Mouse (Mus musculus) intestine, embryonic 14.5 days (tissue): ENCODE results near the gene Timeless. TPM values are rescaled to one million over a fixed set of nuclear protein-coding genes. Genes with fewer than 3 reads are reported as not detected.
"Not testable (repeated sequence)": the region's sequence is repeated elsewhere in the genome, so short reads cannot be mapped to it uniquely, and the experiment has no call there.

ENCODE experiments used
- ATAC-seq: fragments of 200-750 bp; cut with Nextera tagmentation; replicated peaks from 2 replicates; pipeline ENCODE4 v1.8.0; 2017; ENCODE audit warnings: low read depth, moderate number of reproducible peaks, moderate TSS enrichment, moderate library complexity; ENCODE audit not compliant: low FRiP score, low TSS enrichment
- DNase-seq: peaks from one replicate; pipeline ENCODE4 v3.0.0-alpha.2; 2018; ENCODE audit warnings: low spot score
- H3K27ac ChIP-seq: fragments of 300-500 bp; sonication (generic); 2 replicates; pipeline ENCODE4 v1.5.1; 2014; ENCODE audit warnings: low read depth, mild to moderate bottlenecking, control low read depth
- H3K27me3 ChIP-seq: fragments of 300-500 bp; sonication (generic); replicated peaks from 2 replicates; pipeline ENCODE4 v1.6.1; 2014; ENCODE audit warnings: low read length, control low read depth; ENCODE audit not compliant: control insufficient read depth, insufficient read depth
- H3K36me3 ChIP-seq: fragments of 300-500 bp; sonication (generic); 2 replicates; pipeline ENCODE4 v1.6.1; 2014; ENCODE audit warnings: low read length, control low read depth; ENCODE audit not compliant: control insufficient read depth, insufficient read depth
- H3K4me1 ChIP-seq: fragments of 300-500 bp; sonication (generic); replicated peaks from 2 replicates; pipeline ENCODE4 v1.6.1; 2014; ENCODE audit warnings: low read length, control low read depth, mixed read lengths; ENCODE audit not compliant: control insufficient read depth, insufficient read depth
- H3K4me2 ChIP-seq: fragments of 300-500 bp; sonication (generic); 2 replicates; pipeline ENCODE4 v1.6.1; 2014; ENCODE audit warnings: low read length
- H3K4me3 ChIP-seq: fragments of 300-500 bp; sonication (generic); 2 replicates; pipeline ENCODE4 v1.5.1; 2014; ENCODE audit warnings: low read depth, low read length, control low read depth, mixed read lengths
- H3K9ac ChIP-seq: fragments of 300-500 bp; sonication (generic); 2 replicates; pipeline ENCODE4 v1.6.1; 2014; ENCODE audit warnings: mild to moderate bottlenecking, low read length
- H3K9me3 ChIP-seq: fragments of 300-500 bp; sonication (generic); 2 replicates; pipeline ENCODE4 v1.6.1; 2016; ENCODE audit warnings: low read length, control low read depth; ENCODE audit not compliant: control insufficient read depth
- WGBS: fragments of 180-500 bp; shearing (Covaris S2); extraction: QIAGEN DNeasy Blood & Tissue Kit; methylation state at CpG from one replicate; pipeline ENCODE4 v1.1.7; 2014; 5-methylcytosine and 5-hydroxymethylcytosine counted together
- polyA plus RNA-seq: library from polyadenylated mRNA; unstranded; fragments of >200 nt; fragmentation: Nextera tagmentation; extraction: Ambion mirVana; gene quantifications from 2 replicates; pipeline ENCODE4 v1.2.1, GENCODE M21; 2014

Timeless gene
- polyA plus RNA-seq, 1 experiment from 2014 or later: 59.5 TPM

DNA sequence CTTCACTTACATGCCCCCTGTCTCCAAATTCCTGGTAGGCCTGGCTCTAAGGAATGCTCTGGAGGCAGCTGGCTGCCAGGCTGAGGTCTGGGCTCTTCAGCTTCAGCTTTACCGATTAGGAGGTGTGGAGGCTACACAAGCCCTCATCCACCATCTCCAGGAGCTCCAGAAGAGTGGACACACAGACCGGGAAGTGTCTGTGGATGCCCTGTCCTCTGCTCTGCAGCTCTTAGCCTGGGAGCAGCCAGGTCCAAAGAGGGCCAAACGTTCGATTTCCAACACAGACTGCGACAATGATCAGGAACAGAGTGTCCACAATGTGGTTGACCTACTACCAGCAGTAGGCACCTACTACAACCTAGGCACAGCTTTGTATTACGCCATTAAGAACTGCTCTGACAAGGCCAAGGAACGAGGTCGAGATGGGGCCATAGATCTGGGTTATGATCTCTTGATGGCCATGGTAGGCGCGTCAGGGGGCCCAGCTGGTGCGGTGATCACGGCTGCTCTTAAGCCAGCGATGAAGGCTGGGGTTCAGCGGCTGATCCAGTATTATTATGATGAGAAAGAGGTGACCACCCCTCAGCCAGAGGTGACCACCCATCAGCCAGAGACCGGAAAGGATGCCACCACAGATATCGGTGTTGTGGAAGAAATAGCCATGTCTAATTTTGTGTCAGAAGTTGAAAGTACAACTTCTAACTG is 37.5 kb downstream of the Timeless start:
- Histone ChIP-seq H3K9ac (no peak overlapping the region), H3K27me3 (no peaks in the 10 kb centered on the region), H3K27ac (no peak overlapping the region), H3K4me2 (peak overlapping the region; percentile 79), H3K4me1 (no peaks in the 10 kb centered on the region; the same call in 1 of the 2 replicates), H3K4me3 (peak overlapping the region; percentile 78), H3K9me3 (no peaks in the 10 kb centered on the region), H3K36me3 (no peaks in the 10 kb centered on the region)
- DNase-seq: no peak
- WGBS: 91% methylated on average over 16 of the region's 16 CpGs
- ATAC-seq: no peak

DNA sequence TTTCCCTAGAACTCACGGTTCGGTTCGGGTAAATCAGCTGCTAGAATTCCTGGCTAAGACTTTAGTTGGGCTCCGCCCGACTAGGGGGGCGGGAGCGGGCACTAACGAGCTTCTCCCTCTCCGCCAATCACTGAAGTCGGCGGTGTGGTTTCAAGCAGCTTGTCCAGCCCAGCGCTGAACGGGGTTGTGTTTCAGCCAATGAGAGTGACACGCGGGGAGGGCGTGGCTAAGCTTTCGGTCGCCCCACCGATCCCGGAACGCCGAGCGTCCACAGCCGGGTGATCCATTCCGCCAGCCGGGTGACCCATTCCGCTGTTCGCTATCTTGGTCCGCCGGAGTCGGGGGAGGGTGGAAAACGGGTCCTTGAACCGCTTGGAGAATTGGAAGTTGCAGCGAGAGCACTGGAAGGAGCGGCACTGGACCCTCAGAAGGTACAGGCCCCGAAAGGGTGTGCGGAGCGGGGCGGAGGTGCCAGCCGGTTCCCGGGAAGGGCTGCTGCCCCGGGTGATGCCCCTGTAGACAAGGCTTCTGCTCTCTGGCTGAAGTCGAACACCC is 38.5 kb downstream of the Timeless start, which contains the start of gene Stat2:
TSS of gene Stat2 (plus strand) at position 273 of the 555 bp plus-strand sequence.
- DNase-seq: peak; percentile 96
- Histone ChIP-seq H3K27me3 (no peaks in the 10 kb centered on the region), H3K9ac (peak within 1 kb of the TSS; percentile 64), H3K27ac (peak within 1 kb of the TSS; percentile 74), H3K9me3 (no peaks in the 10 kb centered on the region), H3K4me2 (peak within 1 kb of the TSS; percentile 79), H3K4me3 (peak within 1 kb of the TSS; percentile 78), H3K4me1 (no peaks in the 10 kb centered on the region; the same call in 1 of the 2 replicates), H3K36me3 (no peaks in the 10 kb centered on the region)
- under 1% methylated on average over 43 of the region's 43 CpGs for WGBS
- peak; percentile 100 for ATAC-seq

DNA sequence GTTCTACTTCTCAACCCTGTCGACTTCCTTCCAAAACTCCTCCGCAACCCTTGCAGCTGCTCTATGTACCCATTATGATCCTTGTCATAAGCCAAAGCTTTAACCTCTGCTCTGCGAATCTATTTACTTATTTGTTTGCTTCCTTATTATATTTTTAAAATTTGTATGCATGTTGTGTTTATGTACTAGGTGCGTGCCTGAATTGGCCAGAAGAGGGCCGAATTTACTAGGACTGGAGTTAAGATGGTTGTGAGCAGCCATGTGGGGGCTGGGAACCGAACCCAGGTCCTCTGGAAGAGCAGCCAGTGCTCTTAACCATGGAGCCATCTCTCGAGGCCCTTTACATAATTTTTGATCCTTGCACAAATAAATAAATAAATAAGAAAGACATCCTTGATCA is 39.0 kb downstream of the Timeless start:
- Histone ChIP-seq H3K4me2 (peak overlapping the region; percentile 79), H3K9me3 (no peaks in the 10 kb centered on the region), H3K4me1 (no peaks in the 10 kb centered on the region; the same call in 1 of the 2 replicates), H3K4me3 (peak overlapping the region; percentile 78), H3K36me3 (no peaks in the 10 kb centered on the region), H3K9ac (peak overlapping the region; percentile 64), H3K27me3 (no peaks in the 10 kb centered on the region), H3K27ac (peak overlapping the region; percentile 74)
- no peak for DNase-seq
- no peak for ATAC-seq
- 45% methylated on average over 7 of the region's 7 CpGs for WGBS

- H3K27ac ChIP-seq: no peak overlapping the region
- H3K27me3 ChIP-seq: no peaks in the 10 kb centered on the region
- H3K36me3 ChIP-seq: peaks cover 3% of the 10 kb centered on the region; the same call in 1 of the 2 replicates
- DNase-seq (no peak), ATAC-seq (no peak)
- H3K9me3 ChIP-seq: no peaks in the 10 kb centered on the region
- no peaks in the 10 kb centered on the region; the same call in 1 of the 2 replicates for H3K4me1 ChIP-seq
- no peak overlapping the region for H3K4me3 ChIP-seq
- 60% methylated on average over 2 of the region's 2 CpGs for WGBS
- no peak overlapping the region for H3K4me2 ChIP-seq
- no peak overlapping the region for H3K9ac ChIP-seq
Observed at GRCm38 (mm10) chr10:128271883-128272282, 40.0 kb downstream of the Timeless start.

GRCm38 (mm10) chr10:128272819-128273439 is 41.1 kb downstream of the Timeless start:
- 90% methylated on average over 4 of the region's 7 CpGs for WGBS
- not testable (repeated sequence) for H3K27me3 ChIP-seq, H3K36me3 ChIP-seq, H3K4me1 ChIP-seq, H3K4me3 ChIP-seq, H3K4me2 ChIP-seq, H3K27ac ChIP-seq, H3K9ac ChIP-seq, ATAC-seq, DNase-seq, H3K9me3 ChIP-seq

DNA sequence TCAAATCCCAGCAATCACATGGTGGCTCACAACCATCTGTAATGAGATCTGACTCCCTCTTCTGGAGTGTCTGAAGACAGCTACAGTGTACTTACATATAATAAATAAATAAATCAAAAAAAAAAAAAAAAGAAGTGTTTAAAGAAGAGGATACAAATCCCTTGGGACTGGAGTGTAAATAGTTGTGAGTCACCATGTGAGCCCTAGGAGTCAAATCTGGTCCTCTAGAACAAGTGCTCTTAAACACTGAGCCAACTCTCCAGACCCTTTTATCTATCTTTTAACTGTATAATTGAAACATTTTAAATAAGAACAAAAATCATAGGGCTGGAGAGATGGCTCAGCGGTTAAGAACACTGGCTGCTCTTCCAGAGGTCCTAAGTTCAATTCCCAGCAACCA is 43.5 kb downstream of the Timeless start:
- H3K36me3 ChIP-seq: peaks cover 17% of the 10 kb centered on the region
- not testable (repeated sequence) for H3K27ac ChIP-seq, ATAC-seq, DNase-seq, H3K4me3 ChIP-seq, H3K9ac ChIP-seq, H3K27me3 ChIP-seq, H3K4me1 ChIP-seq, H3K9me3 ChIP-seq, H3K4me2 ChIP-seq
- WGBS: 100% methylated on average over 1 of the region's 1 CpGs

- no peak overlapping the region for H3K27ac ChIP-seq
- WGBS: 65% methylated on average over 6 of the region's 6 CpGs
- no peak overlapping the region for H3K9ac ChIP-seq
- DNase-seq (no peak), ATAC-seq (no peak)
- no peaks in the 10 kb centered on the region for H3K4me1 ChIP-seq
- no peak overlapping the region for H3K4me2 ChIP-seq
- no peaks in the 10 kb centered on the region for H3K9me3 ChIP-seq
- H3K36me3 ChIP-seq: peaks cover 29% of the 10 kb centered on the region
- no peak overlapping the region for H3K4me3 ChIP-seq
- H3K27me3 ChIP-seq: no peaks in the 10 kb centered on the region
Observed at GRCm38 (mm10) chr10:128278158-128278557, 46.3 kb downstream of the Timeless start.

GRCm38 (mm10) chr10:128280943-128281342 is 49.1 kb downstream of the Timeless start:
- H3K36me3 ChIP-seq: peaks cover 43% of the 10 kb centered on the region
- H3K27ac ChIP-seq: no peak overlapping the region
- ATAC-seq: no peak

More at GRCm38 (mm10) chr10:128280943-128281342, 49.1 kb downstream of the Timeless start:
- Histone ChIP-seq H3K9ac (no peak overlapping the region), H3K27me3 (no peaks in the 10 kb centered on the region), H3K4me3 (no peak overlapping the region), H3K4me2 (no peak overlapping the region), H3K4me1 (no peaks in the 10 kb centered on the region), H3K9me3 (no peaks in the 10 kb centered on the region)
- no peak for DNase-seq
- WGBS: 81% methylated on average over 6 of the region's 6 CpGs
